Mouse (Mus musculus) T-helper 1 cell (primary cell): ENCODE results near the gene Akap2.

ENCODE experiments used
- in situ Hi-C: fragments of 300-600 bp; cut with MboI, MseI; formaldehyde crosslinking; loops from one replicate; pipeline ENCODE4 v1.15.1; 2025; ENCODE audit warnings: high pct_unique_total_duplicates

Gene Akap2

DNA sequence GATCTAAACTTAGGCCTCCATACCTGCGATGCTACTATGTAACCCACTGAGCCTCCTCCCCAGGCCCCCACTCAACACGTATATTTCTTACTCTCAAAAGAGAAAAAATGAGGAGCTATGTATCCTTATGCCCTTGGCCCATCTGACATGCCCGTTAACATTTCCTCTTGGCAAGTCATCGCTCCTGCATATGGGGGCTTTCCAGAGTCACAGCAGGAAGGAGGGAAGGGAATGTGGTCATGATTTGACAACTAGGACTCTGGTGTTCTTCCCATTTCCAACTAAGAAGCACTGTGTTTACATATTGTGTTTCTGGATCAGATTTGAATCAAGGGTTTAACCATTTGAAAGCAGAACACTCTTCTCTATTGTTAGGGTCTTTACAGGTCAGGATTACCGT, 15.9 kb upstream of the Akap2 start:
- in situ Hi-C loops: no loop called here

- in situ Hi-C loops: no loop called here
Measured at GRCm38 (mm10) chr4:57703574-57704470, 13.6 kb upstream of the Akap2 start.

GRCm38 (mm10) chr4:57704575-57704974, 12.9 kb upstream of the Akap2 start:
- in situ Hi-C loops: no loop called here

DNA sequence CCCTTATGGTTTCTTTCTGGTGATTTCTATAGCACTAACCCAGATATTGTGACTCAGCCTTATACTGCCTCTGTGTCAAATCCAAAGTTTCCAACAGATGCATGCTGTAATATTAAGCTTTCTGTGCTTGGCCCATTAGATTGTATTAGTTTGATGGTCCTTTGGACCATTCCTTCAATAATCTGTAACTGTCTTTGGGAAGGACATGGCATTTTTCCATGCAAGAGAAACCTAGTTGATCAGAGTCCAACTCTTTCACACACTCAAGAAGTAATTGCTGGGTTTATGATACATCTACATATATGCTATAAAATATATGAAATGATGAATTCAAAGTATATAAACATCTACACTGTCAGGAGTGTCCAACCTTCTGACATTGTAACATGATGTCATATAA, 1.6 kb upstream of the Akap2 start:
- in situ Hi-C loops: no loop called here

- in situ Hi-C loops: no loop called here
Measured at GRCm38 (mm10) chr4:57716735-57717134, 722 bp upstream of the Akap2 start.

GRCm38 (mm10) chr4:57719370-57719769, 1.9 kb downstream of the Akap2 start:
- in situ Hi-C loops: no loop called here

DNA sequence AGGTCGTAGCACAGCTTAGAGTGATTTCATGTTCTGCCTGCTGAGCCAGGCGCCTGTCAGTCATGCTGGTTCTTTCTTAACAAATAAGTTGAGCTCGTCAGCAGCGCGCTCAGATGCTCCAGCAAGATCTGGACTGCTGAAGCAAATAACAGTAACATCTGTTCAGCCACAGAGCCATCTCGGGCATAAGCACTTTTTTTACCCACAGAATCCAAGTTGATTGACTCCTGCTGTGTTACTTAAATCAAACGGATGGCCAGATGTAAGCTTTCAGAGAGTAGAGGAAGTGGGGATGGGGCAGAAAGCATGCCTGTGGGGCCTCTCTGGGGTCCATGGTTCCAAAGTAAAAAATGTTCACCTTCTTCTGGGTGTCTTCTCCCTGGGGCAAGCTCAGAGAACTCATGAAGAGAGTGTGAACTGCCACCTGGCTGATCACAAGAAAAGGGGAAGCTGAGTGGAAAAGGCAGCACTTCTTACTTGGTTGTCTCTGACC, 3.5 kb downstream of the Akap2 start:
- in situ Hi-C loops: no loop called here

GRCm38 (mm10) chr4:57722296-57722695, 4.8 kb downstream of the Akap2 start:
- in situ Hi-C loops: no loop called here

DNA sequence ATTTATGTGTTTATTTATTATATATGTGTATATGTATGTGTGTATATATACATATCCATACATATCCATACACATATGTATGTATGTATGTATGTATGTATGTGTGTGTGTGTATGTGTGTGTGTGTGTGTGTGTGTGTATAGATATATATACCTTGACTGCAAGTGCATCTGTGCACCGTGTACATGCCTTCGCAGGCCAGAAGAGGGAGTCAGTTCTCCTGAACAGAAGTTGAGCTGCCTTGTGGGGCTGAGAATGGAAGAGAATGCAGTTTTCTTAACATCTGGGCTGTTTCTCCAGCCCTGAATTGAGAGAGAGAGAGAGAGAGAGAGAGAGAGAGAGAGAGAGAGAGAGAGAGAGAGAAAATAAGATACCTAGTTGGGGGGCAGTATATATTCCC, 6.2 kb downstream of the Akap2 start:
- in situ Hi-C loops: no loop called here

DNA sequence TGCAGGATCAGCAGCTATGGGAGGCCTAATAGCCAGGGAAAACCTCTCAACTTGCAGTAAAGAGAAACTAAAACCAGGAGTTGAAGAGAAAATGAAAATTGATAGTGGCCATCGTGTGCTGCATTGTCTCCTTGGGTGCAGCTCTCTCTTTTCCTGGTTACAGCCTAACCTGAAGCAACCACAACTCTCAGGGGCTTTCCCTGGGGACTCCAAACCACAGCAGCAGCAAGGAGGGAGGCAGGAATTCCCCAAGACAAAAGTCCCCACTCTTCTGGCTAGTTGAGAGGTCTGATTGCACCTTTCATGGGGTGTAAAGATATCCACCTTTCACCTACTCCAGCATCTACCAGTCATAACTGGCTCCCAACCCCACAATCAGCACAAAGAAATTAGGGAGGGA, 8.1 kb downstream of the Akap2 start:
- in situ Hi-C loops: loop anchor here (5.0 kb wide), 1 partner anchor 162 kb away; no protein-coding TSS in a partner anchor

DNA sequence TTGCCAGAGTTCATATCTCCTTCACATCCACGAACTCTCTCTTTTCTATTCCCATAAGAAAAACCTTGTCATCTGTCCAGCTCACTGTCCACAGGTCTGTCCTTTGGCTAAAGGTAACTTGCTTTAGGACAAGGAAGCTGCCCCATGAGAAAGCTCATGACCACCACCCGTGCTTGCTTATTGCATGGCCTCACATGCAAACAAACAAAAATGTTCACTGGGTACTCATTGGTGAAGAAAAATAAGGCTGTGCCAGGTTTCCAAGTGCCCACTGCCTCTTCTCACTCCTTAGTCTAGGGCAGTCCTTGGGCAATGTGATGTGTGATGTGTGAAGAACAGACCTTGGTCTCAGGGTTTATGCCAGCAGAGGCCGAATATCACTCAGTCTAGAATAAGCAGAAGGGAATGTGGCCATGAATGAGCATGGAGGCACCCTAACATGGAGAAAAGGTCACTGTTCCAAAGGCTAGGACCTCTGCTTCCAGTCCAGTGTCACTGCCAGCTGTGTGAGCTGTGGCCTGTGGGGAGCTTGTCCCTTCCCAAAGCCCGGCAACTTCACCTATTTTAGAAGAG, 11.2 kb downstream of the Akap2 start:
- in situ Hi-C loops: loop anchor here (5.0 kb wide), 1 partner anchor 159 kb away; no protein-coding TSS in a partner anchor

DNA sequence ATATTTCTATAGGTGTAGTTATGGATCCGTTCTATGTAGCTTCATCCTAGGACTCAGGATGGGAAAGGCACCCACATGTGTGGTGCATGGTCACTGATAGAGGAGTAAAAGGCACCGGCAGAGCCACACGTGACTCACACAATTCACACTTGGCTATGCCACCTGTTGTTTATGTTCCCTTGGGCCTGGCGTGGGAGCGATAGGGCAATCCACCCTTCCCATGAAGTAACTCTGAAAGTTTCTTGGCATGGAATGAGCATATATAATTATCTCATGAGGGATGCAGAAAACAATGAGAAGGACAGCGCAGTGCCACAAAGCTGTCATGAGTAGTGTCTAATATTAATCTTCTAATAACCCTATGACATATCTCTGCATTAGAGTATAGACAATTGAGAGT, 12.6 kb downstream of the Akap2 start:
- in situ Hi-C loops: no loop called here

DNA sequence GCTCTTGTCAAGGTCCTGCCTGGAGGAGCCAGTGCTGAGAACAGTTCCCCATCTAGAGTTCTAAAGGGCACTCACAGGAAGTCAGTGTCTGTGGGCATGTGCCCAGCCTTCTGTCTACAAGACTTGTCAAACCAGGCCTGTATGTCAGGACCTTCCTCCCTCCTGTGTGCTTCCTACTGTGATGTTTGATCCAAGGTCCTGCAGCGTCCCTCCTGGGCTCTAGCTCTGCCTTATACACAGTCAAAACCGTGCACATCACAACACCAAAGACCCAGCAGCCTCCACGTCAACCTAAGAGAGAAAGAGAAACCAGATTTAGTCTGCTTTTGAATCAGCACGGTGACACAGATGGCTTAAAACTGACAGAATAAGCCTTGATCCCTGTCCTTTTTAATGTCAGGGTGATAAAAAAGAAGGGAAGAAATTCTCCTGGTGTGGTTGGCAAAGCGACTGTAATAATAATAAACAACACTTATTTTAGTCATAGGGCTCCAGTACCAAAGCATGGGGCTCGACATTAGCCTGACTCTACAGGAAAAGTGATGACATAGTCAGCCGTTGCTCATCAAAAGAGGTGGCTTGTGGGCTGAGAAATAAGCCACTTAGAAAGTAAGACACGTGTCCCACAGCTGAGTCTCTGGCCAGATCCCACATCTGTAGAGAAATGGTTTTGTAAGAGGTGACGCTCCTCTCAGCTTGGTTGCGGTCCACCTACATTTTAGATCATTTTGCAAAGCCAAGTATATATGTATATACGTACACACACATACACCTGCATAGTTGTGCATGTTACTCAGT, 13.5 kb downstream of the Akap2 start:
- in situ Hi-C loops: no loop called here

DNA sequence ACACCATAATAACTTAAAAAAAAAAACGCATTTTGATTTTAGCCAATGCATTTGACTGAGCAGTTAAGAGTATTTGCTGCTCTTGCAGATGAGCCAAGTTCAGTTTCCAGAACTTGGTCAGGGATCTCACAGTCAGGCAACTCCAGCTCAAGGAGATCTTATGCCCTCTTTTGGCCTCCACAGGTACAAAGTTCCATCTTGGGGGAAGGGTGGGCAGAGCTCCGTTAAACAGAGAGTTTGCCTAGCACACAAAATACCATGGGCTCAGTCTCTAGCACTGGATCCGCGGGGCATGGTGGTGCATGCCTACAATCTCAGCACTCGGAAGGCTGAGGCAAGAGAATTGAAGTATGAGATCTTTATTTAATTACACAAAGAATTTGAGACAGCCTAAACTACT, 14.9 kb downstream of the Akap2 start:
- in situ Hi-C loops: no loop called here

GRCm38 (mm10) chr4:57733445-57733844, 16.0 kb downstream of the Akap2 start:
- in situ Hi-C loops: no loop called here

- in situ Hi-C loops: loop anchor here (5.0 kb wide), 1 partner anchor 42 kb away; no protein-coding TSS in a partner anchor
Measured at GRCm38 (mm10) chr4:57735426-57735825, 18.0 kb downstream of the Akap2 start.

GRCm38 (mm10) chr4:57738856-57739552, 21.5 kb downstream of the Akap2 start:
- in situ Hi-C loops: loop anchor here (5.0 kb wide), 1 partner anchor 38 kb away; no protein-coding TSS in a partner anchor

DNA sequence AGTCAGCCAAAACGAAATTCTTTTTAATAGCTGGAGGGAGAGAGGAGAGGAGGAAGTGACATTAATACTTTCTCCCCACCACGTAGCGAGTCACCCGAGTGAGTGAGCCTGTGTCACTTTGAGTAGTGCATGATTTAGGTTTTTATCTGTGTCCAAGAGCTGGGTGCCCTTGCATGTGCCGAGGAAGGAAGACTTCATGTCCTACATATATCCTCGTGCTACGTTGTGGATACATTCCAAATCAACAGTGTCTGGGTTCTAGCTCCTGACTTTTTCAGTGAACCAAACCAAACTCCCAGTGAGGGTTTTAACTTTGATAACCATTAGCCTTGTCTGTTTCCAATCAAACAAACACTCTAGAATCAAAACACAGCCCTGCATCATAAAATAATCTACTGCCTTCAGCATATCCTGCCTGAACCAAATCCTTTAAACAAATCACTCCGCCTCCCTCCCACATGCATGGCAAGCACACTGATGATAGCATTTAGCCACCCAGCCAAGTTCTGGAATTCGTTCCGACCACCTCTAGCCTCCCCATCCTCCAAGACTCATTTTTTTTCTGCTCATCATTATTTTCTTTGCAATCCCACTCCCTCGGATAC, 26.0 kb downstream of the Akap2 start:
- in situ Hi-C loops: no loop called here

- in situ Hi-C loops: no loop called here
Measured at GRCm38 (mm10) chr4:57750651-57751050, 33.2 kb downstream of the Akap2 start.

DNA sequence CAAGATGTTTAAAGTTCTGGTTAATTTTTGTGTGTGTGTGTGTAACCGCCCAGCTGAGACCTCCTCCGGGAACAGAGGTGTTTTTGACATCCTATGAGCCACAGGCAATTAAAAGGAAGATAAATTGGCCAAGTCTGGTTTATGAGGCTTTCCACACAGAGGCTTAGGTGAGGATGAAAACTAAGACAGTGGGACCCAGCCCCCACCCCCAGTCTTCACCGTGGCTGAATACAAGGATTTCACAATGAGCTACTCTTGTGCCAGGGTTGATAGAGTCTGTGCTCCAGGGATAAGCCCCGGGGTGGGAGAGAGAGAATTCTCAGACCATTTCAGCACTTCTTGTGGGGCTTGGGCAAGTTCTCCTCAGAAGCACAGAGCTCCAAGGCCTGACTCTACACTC, 33.6 kb downstream of the Akap2 start:
- in situ Hi-C loops: no loop called here

- in situ Hi-C loops: no loop called here
Measured at GRCm38 (mm10) chr4:57751566-57751965, 34.1 kb downstream of the Akap2 start.
